Mouse (Mus musculus): Measurements from ENCODE around the gene Zbtb3. TPM values are rescaled to one million over a fixed set of nuclear protein-coding genes. Genes with fewer than 3 reads are reported as not detected.

The Zbtb3 gene
- polyA plus RNA-seq, 1 experiment from 2014 or later: 6.5 TPM

DNA sequence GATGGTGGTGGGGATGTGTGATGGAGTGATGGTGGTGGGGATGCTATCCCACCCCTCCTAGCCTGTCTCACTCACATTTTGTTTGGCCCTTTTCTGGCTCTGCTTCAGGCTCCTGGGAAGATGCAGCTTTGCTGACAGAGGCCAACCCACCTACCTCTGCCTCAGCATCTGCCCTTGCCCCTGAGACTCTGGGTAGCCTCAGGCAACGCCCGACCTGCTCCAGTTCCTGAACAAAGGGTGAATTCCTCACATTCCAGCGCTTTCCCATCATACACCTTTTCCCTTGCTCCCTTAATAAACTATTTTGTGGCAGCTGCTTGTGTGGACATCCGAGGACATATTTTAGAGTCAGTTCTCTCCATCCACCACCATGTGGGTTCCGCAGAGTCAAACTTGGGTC lies 46.0 kb downstream of the Zbtb3 start:
- Histone ChIP-seq H3K36me3 (peaks cover 37% of the 10 kb centered on the region), H3K4me2 (no peak overlapping the region), H3K4me3 (replicated peaks) (no peak overlapping the region), H3K9me3 (replicated peaks) (no peaks in the 10 kb centered on the region), H3K27ac (replicated peaks) (no peak overlapping the region), H3K4me1 (peaks cover 18% of the 10 kb centered on the region; the same call in 1 of the 2 replicates), H3K9ac (replicated peaks) (no peak overlapping the region), H3K27me3 (replicated peaks) (no peaks in the 10 kb centered on the region)
- 87% methylated on average over 5 of the region's 5 CpGs for WGBS
- ATAC-seq (ENCODE audit: low FRiP score): no peak

DNA sequence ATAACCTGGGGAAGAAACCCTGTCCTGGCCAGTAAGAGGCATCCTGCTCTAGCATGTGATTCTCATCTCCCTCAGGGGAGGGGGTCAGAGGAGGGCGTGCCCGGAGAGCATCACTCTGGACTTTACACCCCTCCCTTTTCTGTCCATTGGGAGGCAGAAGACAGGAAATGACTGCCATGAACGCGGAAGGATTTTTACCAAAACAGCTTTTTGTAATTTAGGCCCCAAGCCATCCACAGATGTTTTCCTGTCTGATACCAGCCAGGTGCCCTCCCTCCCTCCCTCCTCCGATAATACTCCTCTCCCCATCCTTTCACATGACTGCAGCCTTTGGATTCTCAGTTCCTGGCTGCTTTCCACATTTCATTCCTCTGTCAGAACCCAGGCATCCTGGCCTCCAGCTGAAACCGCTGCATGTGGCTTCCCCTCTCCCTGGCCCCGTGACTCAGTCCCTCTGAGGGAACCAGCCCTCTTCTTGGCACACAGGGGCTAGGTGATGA lies 48.1 kb downstream of the Zbtb3 start, which contains the start of gene Lrrn4cl:
Gene Lrrn4cl, plus strand, starts transcription at position 367 of the 500 bp plus-strand sequence.
- H3K27ac ChIP-seq (replicated peaks): peak within 1 kb of the TSS; percentile 28; the same call in 1 of the 2 replicates
- no peak within 1 kb of the TSS for H3K4me3 ChIP-seq (replicated peaks)
- H3K9me3 ChIP-seq (replicated peaks): no peaks in the 10 kb centered on the region
- WGBS: 38% methylated on average over 7 of the region's 7 CpGs
- no peaks in the 10 kb centered on the region for H3K27me3 ChIP-seq (replicated peaks)
- no peak within 1 kb of the TSS for H3K9ac ChIP-seq (replicated peaks)
- peaks cover 36% of the 10 kb centered on the region for H3K36me3 ChIP-seq
- 0 out of 2 replicates have a peak, but pooled peaks cover 7% of the 10 kb centered on the region for H3K4me1 ChIP-seq
- ATAC-seq (ENCODE audit: low FRiP score): peak; percentile 48; the same call in 1 of the 2 replicates
- peak within 1 kb of the TSS; percentile 20; the same call in 1 of the 2 replicates for H3K4me2 ChIP-seq

DNA sequence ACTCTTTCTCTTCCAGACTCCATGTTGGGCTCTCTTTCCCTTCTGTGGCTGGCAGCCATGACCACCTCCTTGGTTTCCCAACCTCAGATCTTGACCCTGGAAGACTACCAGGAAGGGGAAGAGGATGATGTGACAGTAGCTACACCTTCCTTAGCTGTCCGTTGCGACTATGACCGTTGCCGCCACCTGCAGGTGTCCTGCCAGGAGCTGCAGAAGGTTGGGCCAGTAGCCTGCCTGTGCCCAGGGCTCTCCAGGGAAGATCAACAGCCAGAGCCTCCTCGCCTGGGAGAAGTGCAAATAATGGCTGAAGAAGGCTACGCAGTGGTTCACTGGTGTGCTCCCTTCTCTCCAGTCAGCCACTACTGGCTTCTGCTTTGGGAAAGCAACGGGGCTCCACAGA lies 49.3 kb downstream of the Zbtb3 start:
- Histone ChIP-seq H3K9me3 (replicated peaks) (no peaks in the 10 kb centered on the region), H3K36me3 (peaks cover 24% of the 10 kb centered on the region), H3K4me3 (replicated peaks) (no peak overlapping the region), H3K9ac (replicated peaks) (no peak overlapping the region), H3K4me1 (0 out of 2 replicates have a peak, but pooled peaks cover 7% of the 10 kb centered on the region), H3K4me2 (no peak overlapping the region), H3K27ac (replicated peaks) (no peak overlapping the region), H3K27me3 (replicated peaks) (no peaks in the 10 kb centered on the region)
- ATAC-seq (ENCODE audit: low FRiP score): no peak
- 51% methylated on average over 7 of the region's 7 CpGs for WGBS

DNA sequence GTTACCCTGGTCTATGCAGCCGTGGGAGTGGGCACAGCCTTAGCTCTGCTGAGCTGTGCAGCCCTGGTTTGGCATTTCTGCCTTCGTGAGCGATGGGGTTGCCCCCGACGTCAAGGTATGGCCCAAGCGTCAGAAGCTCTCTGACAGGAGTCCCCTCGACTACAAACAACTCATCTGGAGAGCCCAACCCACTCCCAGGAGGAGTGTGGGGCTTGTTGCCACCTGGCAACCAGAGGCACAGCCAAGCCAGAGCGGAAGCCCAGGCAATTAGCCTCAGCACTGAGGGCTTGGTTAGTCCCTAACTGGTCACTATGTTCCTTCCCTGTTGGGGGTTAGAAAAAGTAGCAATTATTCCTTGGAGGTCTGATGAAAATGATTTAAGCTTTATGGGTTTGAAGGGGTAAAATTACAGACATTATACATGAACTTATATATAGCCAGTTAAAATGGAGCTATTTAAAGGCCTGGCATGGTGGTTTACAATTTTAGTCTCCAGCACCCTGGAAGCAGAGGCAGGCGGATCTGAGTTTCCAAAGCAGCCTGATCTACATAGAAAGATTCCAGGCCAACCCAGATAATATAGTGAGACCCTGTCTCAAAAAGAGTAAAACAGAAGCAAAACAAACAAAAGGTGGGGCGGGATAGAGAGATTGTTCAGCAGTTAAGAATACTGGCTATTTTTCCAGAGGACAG lies 50.0 kb downstream of the Zbtb3 start:
- no peak overlapping the region for H3K4me3 ChIP-seq (replicated peaks)
- no peaks in the 10 kb centered on the region for H3K27me3 ChIP-seq (replicated peaks)
- H3K9me3 ChIP-seq (replicated peaks): no peaks in the 10 kb centered on the region
- 0 out of 2 replicates have a peak, but pooled peaks cover 7% of the 10 kb centered on the region for H3K4me1 ChIP-seq
- WGBS: 58% methylated on average over 10 of the region's 10 CpGs
- peaks cover 17% of the 10 kb centered on the region for H3K36me3 ChIP-seq
- H3K9ac ChIP-seq (replicated peaks): no peak overlapping the region
- H3K4me2 ChIP-seq: no peak overlapping the region
- no peak for ATAC-seq (ENCODE audit: low FRiP score)
- H3K27ac ChIP-seq (replicated peaks): no peak overlapping the region

DNA sequence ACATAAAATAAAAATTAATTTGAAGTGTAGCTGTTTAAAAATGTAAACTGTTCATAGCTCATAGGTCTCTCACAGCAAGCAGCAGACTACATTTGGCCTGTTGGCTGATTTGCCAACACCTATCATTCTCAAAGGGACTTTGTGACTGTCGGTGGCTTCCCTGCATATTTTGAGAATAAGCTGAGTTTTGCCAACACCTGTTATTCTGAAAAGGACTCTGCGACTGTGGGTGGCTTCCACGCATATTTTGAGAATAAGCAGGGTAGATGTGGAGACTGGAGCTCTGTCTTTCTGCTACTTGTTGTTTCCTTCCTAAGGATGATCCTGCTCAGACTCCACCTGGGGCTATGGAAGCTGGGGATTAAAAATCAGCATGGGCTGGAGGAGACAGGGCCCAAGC lies 50.8 kb downstream of the Zbtb3 start:
- Histone ChIP-seq H3K27ac (replicated peaks) (no peak overlapping the region), H3K4me3 (replicated peaks) (no peak overlapping the region), H3K9ac (replicated peaks) (no peak overlapping the region), H3K27me3 (replicated peaks) (no peaks in the 10 kb centered on the region), H3K9me3 (replicated peaks) (no peaks in the 10 kb centered on the region), H3K4me1 (0 out of 2 replicates have a peak, but pooled peaks cover 7% of the 10 kb centered on the region), H3K36me3 (peaks cover 11% of the 10 kb centered on the region), H3K4me2 (no peak overlapping the region)
- no peak for ATAC-seq (ENCODE audit: low FRiP score)
- 88% methylated on average over 3 of the region's 3 CpGs for WGBS

Other genes starting within 250 kb of the Zbtb3 start
- 9.1 and 10.7 TPM in 2 replicates for gene Slc22a8, start 211.3 kb upstream of the Zbtb3 start, polyA plus RNA-seq (2015; fragmentation: Nextera tagmentation; extraction: Ambion mirVana)
- gene Slc22a6, start 184.5 kb upstream of the Zbtb3 start, polyA plus RNA-seq (2015; fragmentation: Nextera tagmentation; extraction: Ambion mirVana): 0.82 and 1.8 TPM in 2 replicates
- gene Chrm1, start 138.8 kb upstream of the Zbtb3 start, polyA plus RNA-seq (2015; fragmentation: Nextera tagmentation; extraction: Ambion mirVana): 0.35 and 0.70 TPM in 2 replicates
- gene Slc3a2, start 79.2 kb upstream of the Zbtb3 start, polyA plus RNA-seq (2015; fragmentation: Nextera tagmentation; extraction: Ambion mirVana): 158 and 159 TPM in 2 replicates
- 91.0 and 95.2 TPM in 2 replicates for gene Wdr74, start 66.7 kb upstream of the Zbtb3 start, polyA plus RNA-seq (2015; fragmentation: Nextera tagmentation; extraction: Ambion mirVana)
- 1.5 and 2.2 TPM in 2 replicates for gene 1700092M07Rik, start 61.8 kb upstream of the Zbtb3 start, polyA plus RNA-seq (2015; fragmentation: Nextera tagmentation; extraction: Ambion mirVana)
- 124 and 127 TPM in 2 replicates for gene Stx5a, start 61.1 kb upstream of the Zbtb3 start, polyA plus RNA-seq (2015; fragmentation: Nextera tagmentation; extraction: Ambion mirVana)
- gene Nxf1, start 45.5 kb upstream of the Zbtb3 start, polyA plus RNA-seq (2015; fragmentation: Nextera tagmentation; extraction: Ambion mirVana): 127 and 140 TPM in 2 replicates
- 218 and 235 TPM in 2 replicates for gene Tmem223, start 31.6 kb upstream of the Zbtb3 start, polyA plus RNA-seq (2015; fragmentation: Nextera tagmentation; extraction: Ambion mirVana)
- 28.2 and 46.3 TPM in 2 replicates for gene Tmem179b, start 28.1 kb upstream of the Zbtb3 start, polyA plus RNA-seq (2015; fragmentation: Nextera tagmentation; extraction: Ambion mirVana)
- 28.5 and 29.4 TPM in 2 replicates for gene Taf6l, start 16.1 kb upstream of the Zbtb3 start, polyA plus RNA-seq (2015; fragmentation: Nextera tagmentation; extraction: Ambion mirVana)
- 143 and 147 TPM in 2 replicates for gene Polr2g, start 4.0 kb upstream of the Zbtb3 start, polyA plus RNA-seq (2015; fragmentation: Nextera tagmentation; extraction: Ambion mirVana)
- 54.2 and 57.3 TPM in 2 replicates for gene Ttc9c, start 16.8 kb downstream of the Zbtb3 start, polyA plus RNA-seq (2015; fragmentation: Nextera tagmentation; extraction: Ambion mirVana)
- gene Hnrnpul2, start 17.5 kb downstream of the Zbtb3 start, polyA plus RNA-seq (2015; fragmentation: Nextera tagmentation; extraction: Ambion mirVana): 5.1 and 5.9 TPM in 2 replicates
- not detected in 2 replicates for gene AC129217.1, start 27.2 kb downstream of the Zbtb3 start, polyA plus RNA-seq (2015; fragmentation: Nextera tagmentation; extraction: Ambion mirVana)
- gene Bscl2, start 34.9 kb downstream of the Zbtb3 start, polyA plus RNA-seq (2015; fragmentation: Nextera tagmentation; extraction: Ambion mirVana): 107 and 110 TPM in 2 replicates
- 414 and 512 TPM in 2 replicates for gene Gng3, start 36.6 kb downstream of the Zbtb3 start, polyA plus RNA-seq (2015; fragmentation: Nextera tagmentation; extraction: Ambion mirVana)
- gene Lrrn4cl, start 48.2 kb downstream of the Zbtb3 start, polyA plus RNA-seq (2015; fragmentation: Nextera tagmentation; extraction: Ambion mirVana): 1.1 and 1.4 TPM in 2 replicates
- gene Ubxn1, start 68.9 kb downstream of the Zbtb3 start, polyA plus RNA-seq (2015; fragmentation: Nextera tagmentation; extraction: Ambion mirVana): 138 and 156 TPM in 2 replicates
- gene Uqcc3, start 78.4 kb downstream of the Zbtb3 start, polyA plus RNA-seq (2015; fragmentation: Nextera tagmentation; extraction: Ambion mirVana): 62.6 and 65.7 TPM in 2 replicates
- 44.5 and 47.3 TPM in 2 replicates for gene Lbhd1, start 81.2 kb downstream of the Zbtb3 start, polyA plus RNA-seq (2015; fragmentation: Nextera tagmentation; extraction: Ambion mirVana)
- not detected in 2 replicates for gene Gm49403, start 81.4 kb downstream of the Zbtb3 start, polyA plus RNA-seq (2015; fragmentation: Nextera tagmentation; extraction: Ambion mirVana)
- gene 1810009A15Rik, start 86.3 kb downstream of the Zbtb3 start, polyA plus RNA-seq (2015; fragmentation: Nextera tagmentation; extraction: Ambion mirVana): 40.1 and 48.2 TPM in 2 replicates
- gene Gm49416, start 86.4 kb downstream of the Zbtb3 start, polyA plus RNA-seq (2015; fragmentation: Nextera tagmentation; extraction: Ambion mirVana): 0.27 and 0.45 TPM in 2 replicates
- 31.0 and 35.4 TPM in 2 replicates for gene Ints5, start 90.5 kb downstream of the Zbtb3 start, polyA plus RNA-seq (2015; fragmentation: Nextera tagmentation; extraction: Ambion mirVana)
- 75.4 and 82.2 TPM in 2 replicates for gene Ganab, start 95.5 kb downstream of the Zbtb3 start, polyA plus RNA-seq (2015; fragmentation: Nextera tagmentation; extraction: Ambion mirVana)
- gene B3gat3, start 117.8 kb downstream of the Zbtb3 start, polyA plus RNA-seq (2015; fragmentation: Nextera tagmentation; extraction: Ambion mirVana): 80.4 and 89.1 TPM in 2 replicates
- 3.0 and 3.2 TPM in 2 replicates for gene Rom1, start 126.8 kb downstream of the Zbtb3 start, polyA plus RNA-seq (2015; fragmentation: Nextera tagmentation; extraction: Ambion mirVana)
- 13.9 and 17.1 TPM in 2 replicates for gene Eml3, start 127.0 kb downstream of the Zbtb3 start, polyA plus RNA-seq (2015; fragmentation: Nextera tagmentation; extraction: Ambion mirVana)
- 94.8 and 117 TPM in 2 replicates for gene Mta2, start 139.3 kb downstream of the Zbtb3 start, polyA plus RNA-seq (2015; fragmentation: Nextera tagmentation; extraction: Ambion mirVana)
- 25.4 and 26.0 TPM in 2 replicates for gene Tut1, start 151.3 kb downstream of the Zbtb3 start, polyA plus RNA-seq (2015; fragmentation: Nextera tagmentation; extraction: Ambion mirVana)
- gene Eef1g, start 164.5 kb downstream of the Zbtb3 start, polyA plus RNA-seq (2015; fragmentation: Nextera tagmentation; extraction: Ambion mirVana): 291 and 348 TPM in 2 replicates
- gene Ahnak, start 186.7 kb downstream of the Zbtb3 start, polyA plus RNA-seq (2015; fragmentation: Nextera tagmentation; extraction: Ambion mirVana): 4.4 and 8.0 TPM in 2 replicates